Mouse (Mus musculus) kidney, postnatal 14 days (tissue): Measurements from ENCODE around the gene Scin.

Experiments
- DNase-seq: peaks from one replicate; pipeline ENCODE4 v3.0.0; 2022; ENCODE audit warnings: mixed read lengths

Gene Scin

DNA sequence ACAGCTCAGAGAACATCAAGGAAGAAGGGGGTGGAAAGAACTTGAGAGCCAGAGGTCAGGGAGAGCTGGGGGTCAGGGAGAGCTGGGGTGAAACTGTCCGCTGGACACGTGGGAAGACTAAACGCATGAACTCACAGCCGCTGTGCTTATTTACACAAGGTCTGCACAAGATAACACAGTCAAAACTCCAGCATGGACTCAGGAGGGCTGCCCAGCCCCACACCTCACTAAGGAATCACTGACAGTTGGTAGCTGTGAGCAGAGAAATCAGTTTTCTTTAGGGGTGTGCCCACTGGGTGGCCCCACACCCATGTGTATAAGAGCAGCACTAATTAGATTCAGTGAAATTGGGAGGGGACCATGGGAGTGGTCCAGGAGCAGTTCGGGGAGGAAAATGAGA, 27.2 kb downstream of the Scin start:
- DNase-seq: no peak

DNA sequence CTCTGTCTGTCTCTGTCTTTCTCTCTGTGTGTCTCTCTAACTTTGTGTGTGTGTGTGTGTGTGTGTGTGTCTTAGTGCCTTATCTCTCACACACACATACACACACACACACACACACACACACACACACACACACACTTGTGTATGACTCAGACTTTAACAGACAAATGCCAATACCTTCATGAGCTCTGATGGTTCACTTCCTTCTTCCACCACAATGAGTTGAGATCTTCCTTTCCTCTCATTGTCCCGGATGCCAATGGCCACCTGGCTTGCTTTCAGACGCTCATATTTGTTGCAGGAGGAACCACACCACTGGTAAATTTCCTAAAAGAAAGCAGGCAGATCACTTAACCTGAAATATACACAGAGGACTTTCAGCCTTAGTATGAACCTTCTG, 29.3 kb downstream of the Scin start:
- no peak for DNase-seq

DNA sequence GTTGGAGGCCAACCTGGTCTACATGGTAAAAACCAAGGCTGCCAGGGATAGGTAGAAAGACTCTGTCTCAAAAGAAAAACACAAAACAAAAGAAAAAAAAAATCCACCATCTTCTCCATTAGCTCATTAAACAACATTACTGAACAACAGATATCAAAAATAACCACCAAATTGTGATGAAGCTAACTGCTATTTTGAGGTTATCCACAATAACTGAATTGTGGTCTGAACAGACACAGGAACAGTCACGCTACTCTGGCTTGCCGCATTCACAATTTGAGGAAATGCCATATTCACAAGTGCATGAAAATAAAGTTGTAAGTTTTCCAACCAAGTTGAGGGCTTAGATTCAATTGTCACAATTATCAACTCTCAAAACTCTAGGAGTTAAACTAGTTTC, 31.7 kb downstream of the Scin start:
- DNase-seq: no peak

DNA sequence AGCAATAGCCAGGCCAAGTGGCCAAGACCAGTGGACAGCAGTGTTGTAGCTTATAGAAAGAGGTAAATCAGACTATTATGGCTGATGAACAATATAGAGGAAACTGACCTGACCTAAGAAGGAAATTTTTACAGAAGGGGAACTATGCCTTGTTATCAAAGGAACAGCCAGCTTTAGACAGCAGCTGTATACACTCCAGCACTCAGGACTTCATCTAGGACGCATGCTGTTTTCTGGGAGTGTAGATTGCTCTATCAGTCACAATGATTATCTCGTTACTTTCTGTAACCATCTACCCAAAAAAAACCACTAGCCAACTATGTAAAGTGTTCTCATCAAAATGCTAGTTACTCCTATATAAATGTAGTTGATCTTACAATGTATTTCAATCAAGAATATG, 34.6 kb downstream of the Scin start:
- DNase-seq: no peak

DNA sequence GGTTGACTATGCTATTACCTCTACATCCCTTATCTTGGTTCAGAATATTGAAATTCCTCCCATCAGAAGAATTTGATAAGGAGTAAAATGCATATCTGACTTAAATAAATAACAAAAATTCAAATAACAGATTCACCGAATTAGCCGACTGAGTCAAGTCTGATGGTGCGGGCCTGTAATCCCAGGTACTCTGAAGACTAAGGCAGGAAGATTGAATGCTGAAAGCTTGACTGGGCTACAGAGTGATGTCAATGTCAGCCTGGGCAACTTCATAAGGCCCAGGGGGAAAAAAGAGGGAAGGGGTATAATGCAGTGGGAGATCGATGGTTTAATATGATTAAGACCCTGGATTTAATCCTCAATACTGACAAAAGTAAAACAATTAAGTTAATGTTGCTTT, 36.6 kb downstream of the Scin start:
- DNase-seq: no peak

DNA sequence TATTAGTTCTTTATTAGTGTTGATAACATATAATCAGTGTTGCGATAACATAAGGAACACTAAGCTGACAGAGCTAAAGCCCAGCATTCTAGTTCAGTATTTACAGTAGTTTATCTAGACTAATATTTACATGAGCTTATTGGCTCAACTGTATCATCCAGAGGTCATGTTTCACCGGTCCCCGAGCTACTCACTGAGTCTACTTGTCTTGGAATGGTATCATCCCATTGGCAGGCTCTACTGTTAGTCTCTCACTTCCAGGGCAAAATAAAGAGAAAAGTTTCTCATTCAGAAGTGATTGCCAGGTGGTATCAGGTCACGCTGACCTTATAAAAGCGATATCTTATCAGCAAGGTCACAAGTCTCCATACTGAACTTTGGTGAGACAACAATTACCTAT, 37.0 kb downstream of the Scin start:
- no peak for DNase-seq

DNA sequence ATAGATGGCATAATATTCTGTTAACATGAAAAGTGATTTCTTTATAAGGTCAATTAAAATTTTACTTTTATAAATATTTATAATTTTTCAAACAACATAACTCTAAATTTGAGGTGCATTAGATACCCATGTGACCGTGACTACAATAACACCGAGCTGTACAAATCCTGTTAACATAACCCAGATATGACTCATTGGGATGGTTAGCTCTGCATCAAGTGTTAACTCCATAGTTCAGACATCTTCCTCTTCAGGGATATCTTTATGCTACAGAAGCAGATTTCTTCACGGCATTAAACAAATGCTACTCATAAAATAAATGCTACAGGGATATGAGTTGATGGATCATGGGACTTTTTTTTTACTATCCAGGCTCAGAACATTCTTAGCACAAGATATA, 37.6 kb downstream of the Scin start:
- no peak for DNase-seq

GRCm38 (mm10) chr12:40090017-40090416, 44.0 kb downstream of the Scin start:
- DNase-seq: no peak

DNA sequence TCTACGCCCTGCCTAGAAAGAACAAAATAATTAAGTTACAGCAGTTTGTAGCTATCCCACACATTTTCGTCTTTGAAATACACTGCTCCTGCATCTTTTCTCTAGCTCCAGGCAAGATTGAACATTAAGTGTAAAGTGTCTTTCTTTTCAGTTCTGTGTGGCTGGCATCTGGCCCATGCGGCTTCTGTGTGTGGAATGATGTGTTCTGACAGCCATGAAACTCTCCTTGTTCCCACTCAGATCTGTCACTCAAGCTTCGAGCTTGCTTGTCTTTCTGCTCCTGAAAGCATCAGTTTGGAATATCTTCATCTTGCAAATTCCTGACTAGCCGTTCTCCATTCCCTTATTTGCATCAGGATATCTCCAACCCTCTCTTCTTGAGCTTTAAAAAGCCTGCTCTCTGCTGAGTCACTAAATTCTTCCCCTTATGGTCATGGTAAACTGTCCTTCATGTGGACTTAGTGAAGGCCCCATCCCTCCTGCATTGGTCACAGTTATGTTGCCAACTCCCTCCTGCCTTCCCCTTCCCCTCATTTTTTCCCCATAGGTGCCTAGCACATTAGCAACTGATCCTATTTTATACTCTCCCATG, 48.2 kb downstream of the Scin start:
- DNase-seq: no peak

- peak; percentile 10 for DNase-seq
Observed at GRCm38 (mm10) chr12:40082453-40083238, 51.4 kb downstream of the Scin start.

DNA sequence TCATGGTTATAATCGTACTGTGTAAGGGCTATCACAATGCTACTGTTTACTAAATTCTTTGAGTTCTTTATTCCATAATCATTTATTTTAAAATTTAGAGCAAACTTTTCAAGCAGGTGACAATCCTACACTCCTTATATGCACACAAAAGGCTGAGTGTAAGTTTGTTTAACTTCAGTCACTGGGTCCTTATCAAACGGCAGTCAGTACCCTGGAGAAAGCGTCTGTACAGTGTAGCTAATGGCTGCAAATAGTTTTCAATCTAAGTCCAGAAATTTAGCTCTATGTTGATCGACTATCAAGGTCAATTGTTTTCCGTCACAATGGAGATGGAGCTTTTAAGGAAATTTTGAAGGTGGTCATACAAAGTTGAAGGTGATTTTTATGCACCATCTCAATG, 52.0 kb downstream of the Scin start:
- no peak for DNase-seq

- no peak for DNase-seq
Observed at GRCm38 (mm10) chr12:40073660-40074059, 60.4 kb downstream of the Scin start.

- DNase-seq: no peak
Observed at GRCm38 (mm10) chr12:40047024-40047423, 87.0 kb downstream of the Scin start.

- peak; percentile 5 for DNase-seq
Observed at GRCm38 (mm10) chr12:40043816-40044585, 90.0 kb downstream of the Scin start.

- peak; percentile 41 for DNase-seq
Observed at GRCm38 (mm10) chr12:40040067-40040466, 94.0 kb downstream of the Scin start.

DNA sequence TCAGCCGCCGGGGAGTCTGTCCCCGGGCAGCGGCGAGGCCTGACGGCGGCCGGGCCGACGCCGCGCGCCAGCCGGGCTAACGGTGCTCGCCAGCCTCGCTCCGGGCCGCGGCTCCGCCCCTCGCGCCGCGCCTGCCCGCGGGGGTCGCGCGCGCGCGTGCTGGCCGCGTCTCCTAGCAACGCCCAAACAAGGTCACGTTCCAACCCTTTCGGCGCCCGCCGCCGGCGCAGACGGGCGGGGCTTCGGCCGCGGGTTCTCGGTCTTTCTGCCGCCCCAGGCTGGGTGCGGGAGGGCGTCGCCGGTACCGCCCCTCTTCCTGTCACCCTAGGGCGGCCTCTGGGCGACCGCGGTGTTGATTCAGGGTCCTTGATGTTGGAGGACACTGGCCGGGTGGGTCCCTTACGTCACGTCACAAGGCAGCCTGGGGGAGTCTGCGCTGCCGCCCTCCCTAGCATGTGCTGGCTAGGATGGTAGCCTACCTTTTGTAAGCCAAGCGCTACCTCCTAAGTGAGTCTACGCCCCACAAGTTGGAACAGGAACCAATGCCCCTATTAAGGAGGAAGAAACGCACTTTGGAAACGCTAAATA, 96.1 kb downstream of the Scin start, which contains the start of gene Arl4a:
TSS of gene Arl4a (minus strand) at position 150 of the 588 bp plus-strand sequence.
- DNase-seq: peak; percentile 95

DNA sequence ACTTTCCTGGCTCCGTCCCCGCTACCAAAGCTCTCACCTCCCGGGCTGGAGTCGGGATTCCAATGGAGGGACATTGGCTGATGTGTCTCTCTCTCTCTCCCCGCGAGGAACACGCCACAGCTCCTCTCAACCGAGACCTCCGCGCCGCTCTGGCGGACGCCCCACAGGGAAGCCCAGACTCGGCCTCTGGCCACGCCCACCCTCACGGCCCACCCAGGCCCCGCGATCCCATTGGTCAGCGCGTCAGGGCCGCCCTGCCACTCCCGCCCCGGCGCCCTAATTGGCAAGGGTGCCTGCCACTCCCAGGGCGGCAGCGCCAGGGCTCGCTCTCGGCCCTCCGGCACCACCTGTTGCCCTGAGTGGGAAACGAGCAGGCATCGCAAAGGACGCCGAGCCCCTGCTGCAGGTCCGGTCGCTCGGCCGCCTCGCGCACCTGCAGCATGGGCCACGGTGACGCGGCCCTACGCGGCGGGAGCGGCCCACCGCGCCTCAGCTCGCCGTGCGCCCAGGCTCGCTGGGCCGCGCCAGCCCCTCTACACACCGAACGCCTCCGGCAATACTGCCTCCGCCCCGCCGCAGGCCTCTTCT, 96.7 kb downstream of the Scin start:
- peak; percentile 99 for DNase-seq

GRCm38 (mm10) chr12:40036666-40037065, 97.4 kb downstream of the Scin start:
- DNase-seq: peak; percentile 21

DNA sequence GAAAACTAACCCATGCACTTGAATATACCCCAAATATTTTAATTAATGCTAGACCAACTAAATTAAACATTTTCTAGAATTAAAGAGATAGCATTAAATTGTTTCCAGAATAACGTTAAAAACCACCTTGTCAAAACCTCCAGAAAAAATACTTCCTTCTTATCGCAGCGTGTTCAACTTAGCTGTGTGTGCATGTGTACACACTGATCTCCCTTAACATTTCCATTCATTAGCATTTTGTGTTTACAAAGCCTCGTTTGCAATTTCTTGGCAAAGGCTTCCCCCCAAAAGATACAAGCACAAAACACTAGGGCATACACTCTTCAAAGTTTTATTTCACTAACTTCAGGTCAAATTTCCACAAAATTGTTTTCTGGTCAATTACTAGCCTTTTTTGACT, 98.5 kb downstream of the Scin start:
- DNase-seq: no peak

DNA sequence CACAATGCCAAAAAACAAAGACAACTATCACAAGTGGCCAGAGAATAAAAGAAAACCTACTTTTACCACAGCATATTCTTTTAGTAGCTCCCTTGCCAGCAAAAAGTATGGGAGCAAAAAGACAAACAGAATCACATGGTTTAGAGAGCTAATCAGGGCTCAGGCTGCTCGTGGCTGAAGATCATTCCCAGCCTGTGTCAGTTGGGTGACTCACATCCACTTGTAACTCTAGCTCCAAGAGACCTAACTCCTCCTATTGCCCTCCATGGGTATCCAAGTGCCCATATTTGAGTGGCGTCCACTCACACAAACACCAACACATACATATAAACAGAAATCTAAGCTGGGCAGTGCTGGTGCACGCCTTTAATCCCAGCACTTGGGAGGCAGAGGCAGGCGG, 104.8 kb downstream of the Scin start:
- no peak for DNase-seq

- no peak for DNase-seq
Observed at GRCm38 (mm10) chr12:40027846-40028245, 106.2 kb downstream of the Scin start.

- DNase-seq: no peak
Observed at GRCm38 (mm10) chr12:40027444-40027843, 106.6 kb downstream of the Scin start.

GRCm38 (mm10) chr12:40023918-40024317, 110.1 kb downstream of the Scin start:
- no peak for DNase-seq
